Mouse (Mus musculus): ENCODE data around the gene Mettl6. TPM values are rescaled to one million over a fixed set of nuclear protein-coding genes. Genes with fewer than 3 reads are reported as not detected.

Mettl6 gene
- total and polyA plus RNA-seq, 3 experiments, result 35.6 to 39.2 TPM; not detected in 1

- DNase-seq (ENCODE audit: low read depth, low spot score), result no peak
- H3K27ac ChIP-seq (ENCODE audit: control insufficient read depth, low read depth, low read length), result no peak overlapping the region
- peaks cover 38% of the 10 kb centered on the region for H3K79me2 ChIP-seq (ENCODE audit: control insufficient read depth, insufficient read depth, low read length, poor library complexity)
- no peaks in the 10 kb centered on the region for H3K27me3 ChIP-seq (ENCODE audit: control insufficient read depth in 1 of 2, insufficient read depth in 2 of 2, low read length in 2 of 2)
- no peak overlapping the region for H3K9ac ChIP-seq (ENCODE audit: control insufficient read depth, low read depth, low read length, poor library complexity, severe bottlenecking)
- H3K4me3 ChIP-seq (ENCODE audit: control insufficient read depth in 1 of 2, insufficient read depth in 1 of 2, low read depth in 2 of 2, low read length in 2 of 2), result no peak overlapping the region
- peaks cover 5 to 9% of the 10 kb centered on the region in 2 experiments for H3K4me1 ChIP-seq (ENCODE audit: control insufficient read depth in 1 of 2, insufficient read depth in 2 of 2, low read length in 2 of 2)
- no peaks in the 10 kb centered on the region for H3K9me3 ChIP-seq (replicated peaks; ENCODE audit: insufficient read depth, low read length)
- TF ChIP-seq EP300 (IDR thresholded peaks at IDR 0.05; ENCODE audit: low read depth in 1 of 2, low read length in 2 of 2) (no peak), POLR2AphosphoS5 (IDR thresholded peaks at IDR 0.05; ENCODE audit: borderline replicate concordance, low read depth, low read length) (no peak), MAZ (IDR thresholded peaks at IDR 0.05; ENCODE audit: low read depth, low read length) (no peak), E2F4 (IDR thresholded peaks at IDR 0.05; ENCODE audit: borderline replicate concordance, low read depth, low read length) (no peak), CHD2 (IDR thresholded peaks at IDR 0.05; ENCODE audit: low read length) (no peak), NRF1 (IDR thresholded peaks at IDR 0.05; ENCODE audit: insufficient read depth, low read depth, low read length, poor library complexity, severe bottlenecking) (no peak), POLR2A (IDR thresholded peaks at IDR 0.05; ENCODE audit: control insufficient read depth in 1 of 2, insufficient read depth in 1 of 2, low read depth in 1 of 2, low read length in 2 of 2, poor library complexity in 1 of 2) (no peak), ZC3H11A (IDR thresholded peaks at IDR 0.05; ENCODE audit: low read depth, low read length) (no peak), MAFK (IDR thresholded peaks at IDR 0.05; ENCODE audit: borderline replicate concordance, low read depth, low read length) (no peak)
- peaks cover 18 to 31% of the 10 kb centered on the region in 2 experiments for H3K36me3 ChIP-seq (ENCODE audit: control insufficient read depth in 1 of 2, insufficient read depth in 2 of 2, low read length in 2 of 2)
Observed at GRCm38 (mm10) chr14:31499526-31499925, 4.7 kb upstream of the Mettl6 start.

- Histone ChIP-seq H3K27me3 (ENCODE audit: control insufficient read depth in 1 of 2, insufficient read depth in 2 of 2, low read length in 2 of 2) (no peaks in the 10 kb centered on the region), H3K4me3 (ENCODE audit: control insufficient read depth in 1 of 2, insufficient read depth in 1 of 2, low read depth in 2 of 2, low read length in 2 of 2) (peak overlapping the region; percentile 87 to 98), H3K9ac (ENCODE audit: control insufficient read depth, low read depth, low read length, poor library complexity, severe bottlenecking) (peak overlapping the region; percentile 95), H3K36me3 (ENCODE audit: control insufficient read depth in 1 of 2, insufficient read depth in 2 of 2, low read length in 2 of 2) (peaks cover 17 to 32% of the 10 kb centered on the region in 2 experiments), H3K27ac (ENCODE audit: control insufficient read depth, low read depth, low read length) (peak overlapping the region; percentile 87), H3K9me3 (replicated peaks; ENCODE audit: insufficient read depth, low read length) (no peaks in the 10 kb centered on the region), H3K4me1 (ENCODE audit: control insufficient read depth in 1 of 2, insufficient read depth in 2 of 2, low read length in 2 of 2) (peaks cover 5 to 13% of the 10 kb centered on the region in 2 experiments), H3K79me2 (ENCODE audit: control insufficient read depth, insufficient read depth, low read length, poor library complexity) (peaks cover 64% of the 10 kb centered on the region)
- peak; percentile 96 for DNase-seq (ENCODE audit: low read depth, low spot score)
- TF ChIP-seq GABPA (IDR thresholded peaks at IDR 0.05; ENCODE audit: low read depth, low read length) (no peak), TBP (IDR thresholded peaks at IDR 0.05; ENCODE audit: low read depth, low read length) (0 out of 2 replicates have a peak, but pooled peaks have one; percentile 67), MAX (IDR thresholded peaks at IDR 0.05; ENCODE audit: low read length) (peak; percentile 100), MYC (IDR thresholded peaks at IDR 0.05; ENCODE audit: low read depth, low read length) (peak; percentile 98), E2F4 (IDR thresholded peaks at IDR 0.05; ENCODE audit: borderline replicate concordance, low read depth, low read length) (no peak), UBTF (IDR thresholded peaks at IDR 0.05; ENCODE audit: borderline replicate concordance, insufficient read depth, low read depth, low read length) (no peak), SIN3A (IDR thresholded peaks at IDR 0.05; ENCODE audit: low read length) (peak; percentile 99), USF1 (IDR thresholded peaks at IDR 0.05; ENCODE audit: low read depth, low read length) (no peak), NRF1 (IDR thresholded peaks at IDR 0.05; ENCODE audit: insufficient read depth, low read depth, low read length, poor library complexity, severe bottlenecking) (no peak), MEF2A (IDR thresholded peaks at IDR 0.05; ENCODE audit: extremely low read depth, insufficient replicate concordance, low read depth, low read length, poor library complexity, severe bottlenecking) (no peak), JUND (IDR thresholded peaks at IDR 0.05; ENCODE audit: low read depth, low read length) (peak; percentile 84; the same call in 1 of the 2 replicates), POLR2AphosphoS5 (IDR thresholded peaks at IDR 0.05; ENCODE audit: borderline replicate concordance, low read depth, low read length) (no peak), ETS1 (IDR thresholded peaks at IDR 0.05; ENCODE audit: low read depth, low read length) (peak; percentile 100), RAD21 (IDR thresholded peaks at IDR 0.05; ENCODE audit: low read depth, low read length) (no peak), SMC3 (IDR thresholded peaks at IDR 0.05; ENCODE audit: low read depth, low read length) (no peak), CTCF (IDR thresholded peaks at IDR 0.05 in 2 of 3, conservative IDR thresholded peaks at IDR 0.05 in 1 of 3; ENCODE audit: control insufficient read depth in 1 of 3, insufficient read depth in 1 of 3, low read depth in 2 of 3, low read length in 3 of 3, poor library complexity in 1 of 3, severe bottlenecking in 1 of 3) (no peak), ZKSCAN1 (IDR thresholded peaks at IDR 0.05; ENCODE audit: low read depth, low read length) (no peak), MYB (IDR thresholded peaks at IDR 0.05; ENCODE audit: low read depth, low read length) (peak; percentile 81), MAFK (IDR thresholded peaks at IDR 0.05; ENCODE audit: borderline replicate concordance, low read depth, low read length) (peak; percentile 73; the same call in 1 of the 2 replicates), BHLHE40 (IDR thresholded peaks at IDR 0.05; ENCODE audit: borderline replicate concordance, low read depth, low read length) (peak; percentile 84), TCF12 (IDR thresholded peaks at IDR 0.05; ENCODE audit: low read depth, low read length) (peak; percentile 99), ZNF384 (IDR thresholded peaks at IDR 0.05; ENCODE audit: low read depth, low read length) (no peak), ELF1 (IDR thresholded peaks at IDR 0.05; ENCODE audit: low read depth, low read length) (0 out of 2 replicates have a peak, but pooled peaks have one; percentile 24), EP300 (IDR thresholded peaks at IDR 0.05; ENCODE audit: low read depth in 1 of 2, low read length in 2 of 2) (peak; percentile 99 to 100), ZMIZ1 (IDR thresholded peaks at IDR 0.05; ENCODE audit: low read depth, low read length) (no peak), NELFE (IDR thresholded peaks at IDR 0.05; ENCODE audit: low read depth, low read length) (no peak)
Observed at GRCm38 (mm10) chr14:31496241-31496646, 1.4 kb upstream of the Mettl6 start.
